Mouse (Mus musculus): ENCODE measurements around the gene Ttc23. TPM values are rescaled to one million over a fixed set of nuclear protein-coding genes. Genes with fewer than 3 reads are reported as not detected.

Gene Ttc23
- polyA plus RNA-seq, 1 experiment from 2014 or later = 50.9 TPM

DNA sequence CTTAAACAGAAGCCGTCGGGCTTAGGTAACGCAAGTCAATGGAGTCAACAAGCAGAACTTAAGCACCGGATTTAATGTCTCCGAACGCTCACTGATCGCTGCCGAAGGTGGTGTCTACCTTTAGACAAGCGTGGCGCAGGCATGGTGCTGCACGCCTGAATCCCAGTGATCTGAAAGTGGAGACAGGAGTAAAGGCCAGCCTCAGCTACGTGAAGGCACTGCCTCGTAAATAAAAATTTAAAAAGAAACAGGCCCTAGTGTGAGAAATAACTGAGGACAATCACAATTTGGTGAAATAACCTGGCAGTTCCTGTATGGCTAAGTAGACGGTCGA is 1.6 kb upstream of the Ttc23 start:
- Histone ChIP-seq H3K4me1 (peaks cover 28% of the 10 kb centered on the region), H3K36me3 (no peaks in the 10 kb centered on the region), H3K4me3 (peak overlapping the region; percentile 66), H3K4me2 (replicated peaks) (peak overlapping the region; percentile 75), H3K27me3 (no peaks in the 10 kb centered on the region), H3K9ac (peak overlapping the region; percentile 77), H3K27ac (peak overlapping the region; percentile 85), H3K9me3 (no peaks in the 10 kb centered on the region)
- peak; percentile 13; the same call in 1 of the 2 replicates for ATAC-seq (ENCODE audit: insufficient number of reproducible peaks, insufficient read depth, low FRiP score, low TSS enrichment)
- under 1% methylated on average over 15 of the region's 15 CpGs for WGBS

DNA sequence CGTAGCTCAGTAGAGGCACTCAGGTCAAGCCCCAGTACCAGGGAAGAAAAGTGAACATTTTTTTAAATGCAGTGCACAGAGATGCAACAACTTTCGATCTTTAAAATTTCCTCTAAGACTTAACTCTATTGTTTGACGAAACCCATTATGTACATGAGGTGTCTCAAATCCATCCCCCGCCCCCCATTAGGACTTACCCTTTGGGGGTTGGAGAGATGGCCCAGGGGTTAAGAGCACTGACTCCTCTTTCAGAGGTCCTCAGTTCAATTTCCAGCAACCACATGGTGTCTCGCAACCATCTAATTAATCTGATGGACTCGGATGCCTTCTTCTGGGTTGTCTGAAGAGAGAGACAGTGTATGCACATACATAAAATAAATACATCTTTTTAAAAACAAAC is 1.1 kb upstream of the Ttc23 start:
- peaks cover 32% of the 10 kb centered on the region for H3K4me1 ChIP-seq
- H3K27me3 ChIP-seq = no peaks in the 10 kb centered on the region
- WGBS = 1% methylated on average over 6 of the region's 6 CpGs
- no peaks in the 10 kb centered on the region for H3K9me3 ChIP-seq
- H3K9ac ChIP-seq = peak overlapping the region; percentile 77
- H3K36me3 ChIP-seq = no peaks in the 10 kb centered on the region
- H3K27ac ChIP-seq = no peak overlapping the region; the same call in 1 of the 2 replicates
- H3K4me2 ChIP-seq (replicated peaks) = peak overlapping the region; percentile 75
- no peak for ATAC-seq (ENCODE audit: insufficient number of reproducible peaks, insufficient read depth, low FRiP score, low TSS enrichment)
- peak overlapping the region; percentile 66 for H3K4me3 ChIP-seq

DNA sequence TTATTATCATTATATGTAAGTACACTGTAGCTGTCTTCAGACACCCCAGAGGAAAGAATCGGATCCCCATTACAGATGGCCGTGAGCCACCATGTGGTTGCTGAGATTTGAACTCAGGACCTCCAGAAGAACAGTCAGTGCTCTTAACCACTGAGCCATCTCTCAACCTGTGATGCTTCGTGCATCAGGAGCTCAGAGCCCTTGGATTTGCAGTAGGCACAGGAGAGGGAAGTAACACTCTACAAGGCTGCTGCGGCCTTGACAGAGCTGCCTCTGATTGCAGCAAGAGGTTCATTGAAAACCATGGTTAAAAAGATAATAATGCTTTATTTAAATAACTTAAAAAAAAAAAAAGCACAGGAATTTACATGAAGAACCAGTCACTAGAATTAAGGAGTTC is 1.2 kb downstream of the Ttc23 start:
- Histone ChIP-seq H3K4me1 (peaks cover 41% of the 10 kb centered on the region), H3K4me3 (peak overlapping the region; percentile 57), H3K27me3 (no peaks in the 10 kb centered on the region), H3K4me2 (replicated peaks) (peak overlapping the region; percentile 62), H3K9me3 (no peaks in the 10 kb centered on the region), H3K36me3 (no peaks in the 10 kb centered on the region), H3K27ac (no peak overlapping the region), H3K9ac (peak overlapping the region; percentile 4; the same call in 1 of the 2 replicates)
- 70% methylated on average over 4 of the region's 4 CpGs for WGBS
- no peak for ATAC-seq (ENCODE audit: insufficient number of reproducible peaks, insufficient read depth, low FRiP score, low TSS enrichment)

DNA sequence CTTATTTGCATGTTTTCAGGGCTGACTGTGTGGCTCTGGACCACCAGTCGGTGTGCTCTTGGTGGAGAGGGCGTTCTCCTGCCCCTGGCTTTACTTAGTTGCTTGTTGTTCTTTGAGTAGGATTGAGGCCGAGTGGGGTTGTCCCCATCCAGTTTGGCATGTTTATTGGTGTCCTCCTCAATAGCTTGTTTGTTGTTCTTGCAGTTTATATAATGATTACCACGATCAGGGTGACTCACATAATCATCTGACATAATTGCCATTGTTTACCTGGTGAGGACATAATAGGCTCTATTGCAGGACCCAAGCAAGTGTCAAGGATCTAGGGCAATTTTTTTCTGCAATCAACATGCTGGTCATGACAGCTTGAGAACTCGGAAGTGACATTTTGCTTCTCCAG is 5.0 kb downstream of the Ttc23 start:
- H3K27ac ChIP-seq = no peak overlapping the region
- 58% methylated on average over 5 of the region's 5 CpGs for WGBS
- H3K4me2 ChIP-seq (replicated peaks) = no peak overlapping the region
- no peaks in the 10 kb centered on the region for H3K9me3 ChIP-seq
- H3K4me1 ChIP-seq = peaks cover 36% of the 10 kb centered on the region
- H3K27me3 ChIP-seq = no peaks in the 10 kb centered on the region
- no peaks in the 10 kb centered on the region for H3K36me3 ChIP-seq
- no peak overlapping the region for H3K4me3 ChIP-seq
- H3K9ac ChIP-seq = no peak overlapping the region
- no peak for ATAC-seq (ENCODE audit: insufficient number of reproducible peaks, insufficient read depth, low FRiP score, low TSS enrichment)

DNA sequence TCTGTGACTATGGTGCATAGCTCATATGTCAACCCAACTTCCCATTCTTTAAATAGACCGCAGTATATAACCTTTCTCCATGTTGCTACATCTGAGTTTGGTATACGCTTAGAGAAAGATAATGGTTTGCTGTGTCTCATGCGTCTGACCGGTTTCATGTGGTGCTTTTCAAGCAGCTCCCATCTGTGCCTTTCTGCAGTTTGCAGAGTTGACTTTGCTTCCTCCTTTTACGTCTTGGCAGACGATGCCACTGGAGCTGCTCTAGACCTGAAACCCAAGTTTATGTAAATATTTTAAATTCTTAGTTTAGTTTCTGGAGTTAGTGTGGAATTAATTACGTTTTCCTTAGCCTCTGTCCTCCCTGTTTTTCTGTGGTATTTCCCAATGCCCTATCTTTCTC is 7.5 kb downstream of the Ttc23 start:
- no peak for ATAC-seq (ENCODE audit: insufficient number of reproducible peaks, insufficient read depth, low FRiP score, low TSS enrichment)
- 74% methylated on average over 7 of the region's 7 CpGs for WGBS

DNA sequence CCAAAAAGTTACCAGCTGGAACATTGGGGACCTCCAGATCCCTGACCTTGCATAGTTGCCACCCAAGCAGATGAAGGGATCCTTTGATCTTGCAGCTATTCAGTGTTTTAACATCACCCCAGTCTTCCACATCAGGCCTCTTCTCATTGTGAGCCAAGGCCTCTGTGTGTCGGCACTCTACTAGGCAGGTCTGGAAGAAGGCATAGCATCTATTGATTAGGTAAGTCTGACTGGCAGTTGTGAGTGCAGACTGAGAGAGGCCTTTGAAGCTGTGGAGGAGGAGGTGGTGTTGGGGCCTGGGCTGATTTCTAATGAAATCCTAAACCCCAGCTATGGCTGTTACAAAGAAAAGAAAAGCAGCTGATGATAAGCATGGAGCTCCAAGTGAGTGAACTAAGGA is 8.0 kb downstream of the Ttc23 start:
- ATAC-seq (ENCODE audit: insufficient number of reproducible peaks, insufficient read depth, low FRiP score, low TSS enrichment) = no peak
- Histone ChIP-seq H3K9ac (no peak overlapping the region), H3K27ac (peak overlapping the region; percentile 14), H3K4me3 (no peak overlapping the region), H3K36me3 (no peaks in the 10 kb centered on the region), H3K27me3 (no peaks in the 10 kb centered on the region), H3K4me2 (replicated peaks) (0 out of 2 replicates have a peak overlapping the region, but pooled peaks have one; percentile 7), H3K4me1 (peaks cover 20% of the 10 kb centered on the region), H3K9me3 (no peaks in the 10 kb centered on the region)
- 16% methylated on average over 1 of the region's 1 CpGs for WGBS

More for the DNA sequence above, 7.5 kb downstream of the Ttc23 start:
- Histone ChIP-seq H3K27me3 (no peaks in the 10 kb centered on the region), H3K9me3 (no peaks in the 10 kb centered on the region), H3K4me2 (replicated peaks) (no peak overlapping the region), H3K4me1 (peaks cover 26% of the 10 kb centered on the region), H3K27ac (no peak overlapping the region), H3K9ac (no peak overlapping the region), H3K36me3 (no peaks in the 10 kb centered on the region), H3K4me3 (no peak overlapping the region)

DNA sequence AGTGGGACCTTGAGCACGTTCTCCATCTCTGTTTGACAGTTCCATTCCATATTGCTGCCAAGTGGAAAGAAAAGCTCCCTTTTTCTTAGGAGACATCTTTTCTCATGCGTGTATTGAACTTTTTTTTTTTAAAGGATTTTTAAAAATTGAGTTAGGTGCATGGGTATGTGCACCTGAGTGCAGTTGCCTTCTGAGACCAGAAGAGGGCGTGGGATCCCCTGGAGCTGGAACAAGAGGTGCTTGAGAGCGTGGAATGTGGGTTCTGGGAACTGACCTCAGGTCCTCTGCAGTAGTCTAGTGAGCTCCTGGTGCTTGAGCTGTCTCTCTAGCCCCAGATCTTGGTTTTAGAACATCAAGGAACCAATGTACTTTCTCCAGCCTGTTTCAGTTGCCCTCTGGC is 10.9 kb downstream of the Ttc23 start:
- no peak overlapping the region for H3K9ac ChIP-seq
- no peak overlapping the region for H3K27ac ChIP-seq
- peaks cover 7% of the 10 kb centered on the region for H3K4me1 ChIP-seq
- H3K27me3 ChIP-seq = no peaks in the 10 kb centered on the region
- H3K36me3 ChIP-seq = peaks cover 10% of the 10 kb centered on the region
- no peak overlapping the region for H3K4me2 ChIP-seq (replicated peaks)
- no peak for ATAC-seq (ENCODE audit: insufficient number of reproducible peaks, insufficient read depth, low FRiP score, low TSS enrichment)
- 84% methylated on average over 4 of the region's 4 CpGs for WGBS
- no peak overlapping the region for H3K4me3 ChIP-seq
- H3K9me3 ChIP-seq = no peaks in the 10 kb centered on the region

DNA sequence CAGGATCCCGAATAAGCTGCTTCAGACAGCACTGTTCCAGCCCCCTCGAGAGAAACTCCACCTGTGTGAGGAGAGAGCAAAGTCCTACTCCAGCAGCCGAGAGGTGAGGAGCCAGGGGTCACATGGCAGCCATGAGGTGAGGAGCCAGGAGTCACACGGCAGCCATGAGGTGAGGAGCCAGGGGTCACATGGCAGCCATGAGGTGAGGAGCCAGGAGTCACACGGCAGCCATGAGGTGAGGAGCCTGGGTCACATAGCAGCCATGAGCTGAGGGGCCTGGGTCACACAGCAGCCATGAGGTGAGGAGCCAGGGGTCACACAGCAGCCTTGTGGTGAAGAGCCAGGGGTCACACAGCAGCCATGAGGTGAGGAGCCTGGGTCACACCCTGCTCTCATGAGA is 15.2 kb downstream of the Ttc23 start:
- H3K9ac ChIP-seq = no peak overlapping the region
- no peaks in the 10 kb centered on the region for H3K4me1 ChIP-seq
- no peaks in the 10 kb centered on the region for H3K27me3 ChIP-seq
- peaks cover 39% of the 10 kb centered on the region for H3K36me3 ChIP-seq
- WGBS = 75% methylated on average over 5 of the region's 5 CpGs
- H3K4me2 ChIP-seq (replicated peaks) = no peak overlapping the region
- no peak for ATAC-seq (ENCODE audit: insufficient number of reproducible peaks, insufficient read depth, low FRiP score, low TSS enrichment)
- no peaks in the 10 kb centered on the region for H3K9me3 ChIP-seq
- no peak overlapping the region for H3K4me3 ChIP-seq
- no peak overlapping the region for H3K27ac ChIP-seq

DNA sequence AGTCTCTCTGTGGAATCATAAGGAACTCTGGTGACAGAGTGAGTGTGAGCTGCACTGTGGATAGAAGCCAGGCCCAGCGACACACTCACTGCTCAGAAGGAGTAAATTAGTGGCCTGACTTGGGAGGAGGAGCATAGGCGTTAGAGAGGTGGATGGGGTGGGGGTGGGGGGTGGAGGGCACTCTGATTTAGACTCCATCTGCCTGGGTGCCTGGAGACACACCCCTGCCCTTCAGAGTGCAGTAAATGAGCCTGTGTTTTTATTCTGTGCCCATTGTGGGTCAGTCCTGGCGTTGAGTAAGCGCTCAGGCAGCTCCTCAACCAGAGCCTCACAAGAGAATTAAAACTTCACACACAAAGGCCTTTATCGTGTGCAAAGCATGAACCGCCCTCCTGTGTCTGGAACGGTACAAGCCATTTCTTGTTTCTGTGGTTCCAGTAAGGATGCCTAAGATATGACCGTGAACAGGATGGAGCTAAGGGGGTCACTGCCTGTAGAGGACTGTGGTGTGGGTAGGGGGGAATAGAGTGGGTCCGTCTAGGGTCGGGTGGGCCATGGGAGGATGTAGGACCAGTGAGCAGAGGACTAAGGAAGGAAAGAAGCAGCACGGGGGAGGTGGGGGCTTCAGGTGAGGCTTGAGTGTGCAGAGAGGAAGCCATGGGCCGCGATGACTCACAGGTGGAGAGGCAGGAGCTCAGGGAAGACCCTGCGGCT is 16.9 kb downstream of the Ttc23 start:
- no peak overlapping the region for H3K27ac ChIP-seq
- peaks cover 45% of the 10 kb centered on the region for H3K36me3 ChIP-seq

DNA sequence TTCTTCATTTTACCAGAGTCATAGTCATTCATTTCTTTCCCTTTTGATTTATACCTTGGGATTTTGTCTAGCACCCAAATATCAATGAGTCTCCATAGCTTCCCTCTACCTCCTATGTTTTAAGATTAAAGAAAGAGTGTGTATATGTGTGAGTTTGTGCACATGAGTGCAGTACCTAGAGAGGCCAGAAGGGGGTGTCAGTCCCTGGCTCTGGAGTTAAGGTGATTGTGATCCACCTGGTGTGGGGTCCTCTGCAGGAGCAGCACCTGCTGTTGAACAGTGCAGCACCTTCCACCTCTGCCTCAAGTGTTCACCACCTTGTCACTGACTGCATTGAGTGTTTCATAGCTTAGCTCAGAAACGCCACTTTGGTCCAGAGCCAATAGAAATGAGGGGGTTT is 23.8 kb downstream of the Ttc23 start:
- Histone ChIP-seq H3K4me3 (no peak overlapping the region), H3K9me3 (no peaks in the 10 kb centered on the region), H3K4me1 (no peaks in the 10 kb centered on the region), H3K9ac (no peak overlapping the region), H3K4me2 (replicated peaks) (no peak overlapping the region), H3K27ac (no peak overlapping the region), H3K36me3 (peaks cover 39% of the 10 kb centered on the region), H3K27me3 (no peaks in the 10 kb centered on the region)
- no peak for ATAC-seq (ENCODE audit: insufficient number of reproducible peaks, insufficient read depth, low FRiP score, low TSS enrichment)
- WGBS = 96% methylated on average over 1 of the region's 1 CpGs

More for the DNA sequence above, 16.9 kb downstream of the Ttc23 start:
- Histone ChIP-seq H3K4me3 (no peak overlapping the region), H3K9me3 (no peaks in the 10 kb centered on the region), H3K9ac (no peak overlapping the region), H3K4me2 (replicated peaks) (no peak overlapping the region), H3K27me3 (no peaks in the 10 kb centered on the region), H3K4me1 (no peaks in the 10 kb centered on the region)
- 0 out of 2 replicates have a peak, but pooled peaks have one; percentile 15 for ATAC-seq (ENCODE audit: insufficient number of reproducible peaks, insufficient read depth, low FRiP score, low TSS enrichment)
- 81% methylated on average over 14 of the region's 14 CpGs for WGBS

DNA sequence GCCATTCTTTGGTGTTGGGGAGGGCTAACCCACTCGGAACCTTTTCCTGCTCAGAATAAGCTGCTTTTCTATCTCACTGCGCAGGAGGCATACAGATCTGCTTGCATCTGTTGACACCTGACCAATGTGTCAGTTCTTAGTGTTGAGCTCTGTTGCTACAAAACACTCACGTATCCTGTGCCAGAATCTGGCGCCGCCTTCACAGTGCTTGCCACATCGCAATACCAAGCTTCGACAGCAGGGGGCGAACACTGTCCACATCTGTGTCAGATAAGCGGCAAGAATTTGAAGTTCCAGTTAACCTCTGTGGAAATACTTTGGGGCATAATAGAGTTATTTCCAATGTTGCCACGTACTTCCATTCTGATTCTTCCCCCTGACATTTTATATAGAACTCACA is 25.4 kb downstream of the Ttc23 start:
- Histone ChIP-seq H3K36me3 (peaks cover 31% of the 10 kb centered on the region), H3K4me3 (no peak overlapping the region), H3K9ac (no peak overlapping the region), H3K9me3 (no peaks in the 10 kb centered on the region), H3K27ac (no peak overlapping the region), H3K4me1 (no peaks in the 10 kb centered on the region), H3K4me2 (replicated peaks) (no peak overlapping the region), H3K27me3 (no peaks in the 10 kb centered on the region)
- no peak for ATAC-seq (ENCODE audit: insufficient number of reproducible peaks, insufficient read depth, low FRiP score, low TSS enrichment)
- WGBS = 9% methylated on average over 10 of the region's 10 CpGs

DNA sequence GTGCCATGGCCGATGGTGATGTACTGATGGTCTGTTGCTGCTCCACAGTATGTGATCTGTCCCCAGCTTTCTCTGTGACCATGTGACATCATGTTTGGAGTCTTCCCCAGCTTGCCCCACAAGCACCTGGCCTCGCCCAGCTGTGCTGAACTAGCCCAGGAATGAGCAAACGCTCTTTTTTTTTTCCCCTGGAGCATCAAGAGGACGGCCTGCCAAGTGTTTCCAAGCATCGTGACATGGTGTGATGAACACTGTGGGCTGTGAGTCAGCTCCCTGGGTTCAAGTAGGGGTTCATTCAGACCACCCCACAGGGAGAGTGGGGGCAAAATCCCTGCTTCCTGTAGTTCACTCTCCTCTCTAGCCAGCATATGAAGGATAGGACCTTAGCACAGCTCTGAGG is 26.4 kb downstream of the Ttc23 start:
- Histone ChIP-seq H3K36me3 (peaks cover 28% of the 10 kb centered on the region), H3K27ac (no peak overlapping the region), H3K4me3 (no peak overlapping the region), H3K9ac (no peak overlapping the region), H3K4me2 (replicated peaks) (no peak overlapping the region), H3K4me1 (no peaks in the 10 kb centered on the region), H3K9me3 (no peaks in the 10 kb centered on the region), H3K27me3 (no peaks in the 10 kb centered on the region)
- 0 out of 2 replicates have a peak, but pooled peaks have one; percentile 41 for ATAC-seq (ENCODE audit: insufficient number of reproducible peaks, insufficient read depth, low FRiP score, low TSS enrichment)
- WGBS = 91% methylated on average over 5 of the region's 5 CpGs
